ENCODE assay signal across 19 mouse cellular contexts in genomic region chr8:107872121-107872520, GRCm38 (mm10).
DNase-seq lines count a peak whose midpoint lies in the region; ATAC-seq and TF ChIP-seq lines count a peak whose summit lies in the region.
"Had no signal": no experiment of that assay in that cellular context is flagged by ENCODE, and none has a peak within 500 bp of the region (broad histone marks: within the 10 kb centered on the region; RNA-seq: fewer than 3 reads in every experiment).

No protein-coding gene starts in this region.

- TF ChIP-seq CTCF in hindbrain, postnatal 0 days (IDR thresholded peaks at IDR 0.05; ENCODE audit: low read depth): no peak

- H3K9ac ChIP-seq in forebrain, embryonic 15.5 days (replicated peaks): no peak overlapping the region; the same call in 1 of the 2 replicates
- no peak overlapping the region for H3K9ac ChIP-seq in hindbrain, postnatal 0 days (replicated peaks; ENCODE audit: low read length)
- peak overlapping the region; percentile 46 for H3K9ac ChIP-seq in midbrain, embryonic 13.5 days (replicated peaks)
- H3K9ac ChIP-seq: heart, embryonic 13.5 days; kidney, embryonic 15.5 days; liver, postnatal 0 days had no signal

- H3K27me3 ChIP-seq in forebrain, embryonic 15.5 days: no peaks in the 10 kb centered on the region
- H3K27me3 ChIP-seq in hindbrain, postnatal 0 days (ENCODE audit: insufficient read depth, low read length): no peaks in the 10 kb centered on the region
- no peaks in the 10 kb centered on the region for H3K27me3 ChIP-seq in midbrain, embryonic 13.5 days
- H3K27me3 ChIP-seq: heart, embryonic 13.5 days; kidney, embryonic 15.5 days had no signal

- no peak for ATAC-seq in forebrain, embryonic 15.5 days (replicated peaks)
- no peak for ATAC-seq in hindbrain, postnatal 0 days
- no peak for ATAC-seq in midbrain, embryonic 13.5 days
- ATAC-seq: liver, postnatal 0 days had no signal

- peak overlapping the region; percentile 41 for H3K4me2 ChIP-seq in forebrain, embryonic 15.5 days (replicated peaks)
- peak overlapping the region; percentile 46 for H3K4me2 ChIP-seq in hindbrain, postnatal 0 days (ENCODE audit: low read depth, low read length)
- peak overlapping the region; percentile 46 for H3K4me2 ChIP-seq in midbrain, embryonic 13.5 days (replicated peaks)
- H3K4me2 ChIP-seq: heart, embryonic 13.5 days; kidney, embryonic 15.5 days had no signal

- peak; percentile 7 for DNase-seq in brain, adult 2 months (ENCODE audit: low read depth, low spot score)
- no peak for DNase-seq in hindbrain, postnatal 0 days (ENCODE audit: low spot score)
- no peak for DNase-seq in left cerebral cortex, adult 11 months (ENCODE audit: low spot score)
- DNase-seq in B cell, adult 2 months: no peak
- DNase-seq in left cerebral cortex, adult 9 months (ENCODE audit: low spot score in 2 of 2): no peak
- no peak for DNase-seq in gastrocnemius, postnatal 14 days
- DNase-seq: adrenal gland, postnatal 10 days; cerebellum, postnatal 25 days; gastrocnemius, postnatal 25 days; liver, postnatal 0 days; retina, postnatal 1 day; spleen, adult 18-20 months had no signal

- H3K27ac ChIP-seq in forebrain, embryonic 15.5 days (replicated peaks): 0 out of 2 replicates have a peak overlapping the region, but pooled peaks have one; percentile 23
- H3K27ac ChIP-seq in hindbrain, postnatal 0 days: no peak overlapping the region
- H3K27ac ChIP-seq in midbrain, embryonic 13.5 days: no peak overlapping the region; the same call in 1 of the 2 replicates
- H3K27ac ChIP-seq: heart, embryonic 13.5 days; kidney, embryonic 15.5 days; stomach, postnatal 0 days had no signal

- intact Hi-C loops in gastrocnemius, postnatal 14 days (cut with DNase I; ENCODE audit: low total_unique reads): no loop called here

- WGBS in forebrain, embryonic 15.5 days: 15% methylated on average over 11 of the region's 11 CpGs
- 37% methylated on average over 11 of the region's 11 CpGs for WGBS in hindbrain, postnatal 0 days
- WGBS in midbrain, embryonic 13.5 days: 19% methylated on average over 11 of the region's 11 CpGs

- H3K4me1 ChIP-seq in forebrain, embryonic 15.5 days: peaks cover 8% of the 10 kb centered on the region; the same call in 1 of the 2 replicates
- H3K4me1 ChIP-seq in hindbrain, postnatal 0 days (ENCODE audit: insufficient read depth, low read length): no peaks in the 10 kb centered on the region
- H3K4me1 ChIP-seq in midbrain, embryonic 13.5 days (replicated peaks): peaks cover 15% of the 10 kb centered on the region
- H3K4me1 ChIP-seq: heart, embryonic 13.5 days; kidney, embryonic 15.5 days had no signal

- H3K36me3 ChIP-seq in forebrain, embryonic 15.5 days: no peaks in the 10 kb centered on the region
- no peaks in the 10 kb centered on the region for H3K36me3 ChIP-seq in hindbrain, postnatal 0 days (ENCODE audit: insufficient read depth, low read length)
- no peaks in the 10 kb centered on the region for H3K36me3 ChIP-seq in midbrain, embryonic 13.5 days
- H3K36me3 ChIP-seq: G1E; heart, embryonic 13.5 days; kidney, embryonic 15.5 days had no signal

- peak overlapping the region; percentile 22 for H3K4me3 ChIP-seq in forebrain, embryonic 15.5 days
- peak overlapping the region; percentile 7 for H3K4me3 ChIP-seq in hindbrain, postnatal 0 days (ENCODE audit: low read length)
- peak overlapping the region; percentile 13 for H3K4me3 ChIP-seq in midbrain, embryonic 13.5 days (replicated peaks)
- H3K4me3 ChIP-seq: heart, embryonic 13.5 days; kidney, embryonic 15.5 days; myocyte had no signal

- no peaks in the 10 kb centered on the region for H3K9me3 ChIP-seq in forebrain, embryonic 15.5 days
- H3K9me3 ChIP-seq in hindbrain, postnatal 0 days (ENCODE audit: low read length): no peaks in the 10 kb centered on the region
- H3K9me3 ChIP-seq in midbrain, embryonic 13.5 days: no peaks in the 10 kb centered on the region
- H3K9me3 ChIP-seq: kidney, embryonic 15.5 days had no signal
